ENCODE assay signal across 8 mouse cellular contexts in the genomic region with DNA sequence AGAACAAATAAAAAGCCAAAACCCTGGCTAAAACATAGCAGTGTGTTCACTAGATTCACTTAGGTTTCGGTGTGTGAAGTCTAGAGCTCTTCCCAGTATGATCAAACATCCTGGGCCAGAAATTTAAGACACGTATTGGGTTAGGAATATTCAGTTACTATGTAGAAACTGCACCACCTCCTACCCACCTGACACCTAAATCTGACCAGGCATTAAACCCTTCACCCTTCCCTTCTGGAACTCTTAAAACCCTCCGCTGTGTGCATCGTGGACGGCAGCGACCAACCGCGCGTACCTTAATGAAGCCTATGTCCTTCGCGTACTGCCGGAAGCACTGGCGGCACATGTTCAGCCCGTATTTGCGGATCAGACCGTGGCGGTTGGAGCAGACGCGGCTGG. TPM values are rescaled to one million over a fixed set of nuclear protein-coding genes. Genes with fewer than 3 reads are reported as not detected.
DNase-seq lines count a peak whose midpoint lies in the region; ATAC-seq and TF ChIP-seq lines count a peak whose summit lies in the region.

No protein-coding gene starts in this region.

- CTCF ChIA-PET in Patski (lab: Charles Lee) = interaction anchor here (1.6 kb wide), 1 partner anchor 10 kb away, joined by 3 read pairs; no protein-coding TSS in a partner anchor

- H3K9me3 ChIP-seq in heart, embryonic 15.5 days (replicated peaks) = no peaks in the 10 kb centered on the region
- no peaks in the 10 kb centered on the region for H3K9me3 ChIP-seq in hindbrain, embryonic 10.5 days
- no peaks in the 10 kb centered on the region for H3K9me3 ChIP-seq in midbrain, embryonic 12.5 days

- in situ Hi-C loops in Patski (cut with MboI; ENCODE audit: low pct_unique_long_range_greater_than_20kb) = no loop called here

- H3K9ac ChIP-seq in heart, embryonic 15.5 days = peak overlapping the region; percentile 92
- H3K9ac ChIP-seq in midbrain, embryonic 12.5 days (replicated peaks) = peak overlapping the region; percentile 88

- WGBS in heart, embryonic 15.5 days = under 1% methylated on average over 19 of the region's 19 CpGs
- 1% methylated on average over 19 of the region's 19 CpGs for WGBS in hindbrain, embryonic 10.5 days
- WGBS in midbrain, embryonic 12.5 days = 1% methylated on average over 19 of the region's 19 CpGs

- DNase-seq in heart, adult 11 months = no peak
- no peak for DNase-seq in Patski (ENCODE audit: low read depth, low spot score)
- DNase-seq in hindbrain, embryonic 10.5 days (ENCODE audit: low spot score) = no peak
- DNase-seq in cerebellum, postnatal 36 days = no peak
- no peak for DNase-seq in layer of hippocampus, postnatal 25 days (ENCODE audit: extremely low spot score in 1 of 2, low spot score in 1 of 2)
- DNase-seq in thymus, postnatal 0 days (ENCODE audit: low spot score) = no peak

- H3K4me1 ChIP-seq in heart, embryonic 15.5 days (replicated peaks) = peaks cover 4% of the 10 kb centered on the region
- peaks cover 5% of the 10 kb centered on the region for H3K4me1 ChIP-seq in hindbrain, embryonic 10.5 days (replicated peaks)
- H3K4me1 ChIP-seq in midbrain, embryonic 12.5 days = peaks cover 8% of the 10 kb centered on the region

- peak overlapping the region; percentile 96 for H3K27ac ChIP-seq in heart, embryonic 15.5 days
- peak overlapping the region; percentile 98 for H3K27ac ChIP-seq in hindbrain, embryonic 10.5 days
- H3K27ac ChIP-seq in midbrain, embryonic 12.5 days (replicated peaks) = peak overlapping the region; percentile 95

- POLR2A ChIA-PET in Patski (lab: Charles Lee) = interaction anchor here (1.4 kb wide), 1 partner anchor 25 kb away, joined by 3 read pairs; a partner anchor contains a TSS

- peak overlapping the region; percentile 63 for H3K4me2 ChIP-seq in heart, embryonic 15.5 days
- H3K4me2 ChIP-seq in midbrain, embryonic 12.5 days (replicated peaks) = peak overlapping the region; percentile 72

- H3K36me3 ChIP-seq in heart, embryonic 15.5 days = peaks cover 15% of the 10 kb centered on the region
- H3K36me3 ChIP-seq in hindbrain, embryonic 10.5 days = peaks cover 29% of the 10 kb centered on the region
- H3K36me3 ChIP-seq in midbrain, embryonic 12.5 days = peaks cover 21% of the 10 kb centered on the region

- no peak for ATAC-seq in heart, embryonic 15.5 days (replicated peaks; ENCODE audit: insufficient number of reproducible peaks, insufficient read depth, low FRiP score, low read depth)
- ATAC-seq in Patski = peak; percentile 13
- ATAC-seq in midbrain, embryonic 12.5 days (ENCODE audit: low FRiP score, low read depth) = no peak

- peak overlapping the region; percentile 88 for H3K4me3 ChIP-seq in heart, embryonic 15.5 days
- peak overlapping the region; percentile 85 for H3K4me3 ChIP-seq in hindbrain, embryonic 10.5 days
- peak overlapping the region; percentile 79 for H3K4me3 ChIP-seq in midbrain, embryonic 12.5 days

- H3K27me3 ChIP-seq in heart, embryonic 15.5 days = no peaks in the 10 kb centered on the region
- no peaks in the 10 kb centered on the region for H3K27me3 ChIP-seq in Patski
- H3K27me3 ChIP-seq in hindbrain, embryonic 10.5 days (ENCODE audit: insufficient read depth, poor library complexity, severe bottlenecking) = no peaks in the 10 kb centered on the region
- no peaks in the 10 kb centered on the region for H3K27me3 ChIP-seq in midbrain, embryonic 12.5 days

- no peak for TF ChIP-seq CTCF in Patski (IDR thresholded peaks at IDR 0.05)

RNA-seq across cellular contexts. Expression of a gene that starts 0.6 kb away (rescaled TPM):
- 1,037 and 1,363 TPM in 2 replicates for polyA plus RNA-seq in heart, embryonic 15.5 days (2015; fragmentation: Nextera tagmentation; extraction: Ambion mirVana)
- 940 TPM for polyA plus RNA-seq in Patski (2021)
- polyA plus RNA-seq in hindbrain, embryonic 10.5 days (2016; fragmentation: Nextera tagmentation; extraction: Ambion mirVana) = 1,324 and 1,340 TPM in 2 replicates
- polyA plus RNA-seq in midbrain, embryonic 12.5 days (2016; fragmentation: Nextera tagmentation; extraction: Ambion mirVana) = 1,282 and 1,420 TPM in 2 replicates
- 1,000 to 10,000 TPM; 1,032 to 1,201 TPM for total RNA-seq in layer of hippocampus, postnatal 25 days (2021)
- 3,209 and 3,306 TPM in 2 replicates for polyA plus RNA-seq in thymus, postnatal 0 days (2015; fragmentation: Nextera tagmentation; extraction: Ambion mirVana)

RNA-seq across cellular contexts. Expression of a gene that starts 10.2 kb away (rescaled TPM):
- 10.4 and 12.6 TPM in 2 replicates for polyA plus RNA-seq in heart, embryonic 15.5 days (2015; fragmentation: Nextera tagmentation; extraction: Ambion mirVana)
- polyA plus RNA-seq in Patski (2021) = 3.1 TPM
- polyA plus RNA-seq in hindbrain, embryonic 10.5 days (2016; fragmentation: Nextera tagmentation; extraction: Ambion mirVana) = 28.3 and 31.8 TPM in 2 replicates
- polyA plus RNA-seq in midbrain, embryonic 12.5 days (2016; fragmentation: Nextera tagmentation; extraction: Ambion mirVana) = 23.4 and 24.5 TPM in 2 replicates
- total RNA-seq in layer of hippocampus, postnatal 25 days (2021) = not detected
- polyA plus RNA-seq in thymus, postnatal 0 days (2015; fragmentation: Nextera tagmentation; extraction: Ambion mirVana) = 27.4 and 30.1 TPM in 2 replicates

RNA-seq across cellular contexts. Expression of a gene that starts 25.5 kb away (rescaled TPM):
- polyA plus RNA-seq in heart, embryonic 15.5 days (2015; fragmentation: Nextera tagmentation; extraction: Ambion mirVana) = 376 and 496 TPM in 2 replicates
- polyA plus RNA-seq in Patski (2021) = 455 TPM
- polyA plus RNA-seq in hindbrain, embryonic 10.5 days (2016; fragmentation: Nextera tagmentation; extraction: Ambion mirVana) = 497 and 532 TPM in 2 replicates
- polyA plus RNA-seq in midbrain, embryonic 12.5 days (2016; fragmentation: Nextera tagmentation; extraction: Ambion mirVana) = 406 and 431 TPM in 2 replicates
- 100 to 1,000 TPM; 177 to 208 TPM for total RNA-seq in layer of hippocampus, postnatal 25 days (2021)
- 931 and 1,018 TPM in 2 replicates for polyA plus RNA-seq in thymus, postnatal 0 days (2015; fragmentation: Nextera tagmentation; extraction: Ambion mirVana)

RNA-seq across cellular contexts. Expression of a gene that starts 25.6 kb away (rescaled TPM):
- polyA plus RNA-seq in heart, embryonic 15.5 days (2015; fragmentation: Nextera tagmentation; extraction: Ambion mirVana) = 40.1 and 45.2 TPM in 2 replicates
- polyA plus RNA-seq in Patski (2021) = 65.9 TPM
- 33.9 and 35.6 TPM in 2 replicates for polyA plus RNA-seq in hindbrain, embryonic 10.5 days (2016; fragmentation: Nextera tagmentation; extraction: Ambion mirVana)
- polyA plus RNA-seq in midbrain, embryonic 12.5 days (2016; fragmentation: Nextera tagmentation; extraction: Ambion mirVana) = 48.0 and 48.6 TPM in 2 replicates
- total RNA-seq in layer of hippocampus, postnatal 25 days (2021) = 10 to 100 TPM; 27.4 to 29.6 TPM
- polyA plus RNA-seq in thymus, postnatal 0 days (2015; fragmentation: Nextera tagmentation; extraction: Ambion mirVana) = 54.3 and 63.3 TPM in 2 replicates

RNA-seq across cellular contexts. Expression of a gene that starts 38.5 kb away (rescaled TPM):
- 14.3 and 16.2 TPM in 2 replicates for polyA plus RNA-seq in heart, embryonic 15.5 days (2015; fragmentation: Nextera tagmentation; extraction: Ambion mirVana)
- 6.5 TPM for polyA plus RNA-seq in Patski (2021)
- polyA plus RNA-seq in hindbrain, embryonic 10.5 days (2016; fragmentation: Nextera tagmentation; extraction: Ambion mirVana) = 44.2 and 59.3 TPM in 2 replicates
- polyA plus RNA-seq in midbrain, embryonic 12.5 days (2016; fragmentation: Nextera tagmentation; extraction: Ambion mirVana) = 27.5 and 28.1 TPM in 2 replicates
- total RNA-seq in layer of hippocampus, postnatal 25 days (2021) = 1 to 10 TPM; 3.4 to 7.7 TPM
- 35.7 and 37.1 TPM in 2 replicates for polyA plus RNA-seq in thymus, postnatal 0 days (2015; fragmentation: Nextera tagmentation; extraction: Ambion mirVana)
